Mouse (Mus musculus): ENCODE results near the gene Rabif.

Rabif gene

DNA sequence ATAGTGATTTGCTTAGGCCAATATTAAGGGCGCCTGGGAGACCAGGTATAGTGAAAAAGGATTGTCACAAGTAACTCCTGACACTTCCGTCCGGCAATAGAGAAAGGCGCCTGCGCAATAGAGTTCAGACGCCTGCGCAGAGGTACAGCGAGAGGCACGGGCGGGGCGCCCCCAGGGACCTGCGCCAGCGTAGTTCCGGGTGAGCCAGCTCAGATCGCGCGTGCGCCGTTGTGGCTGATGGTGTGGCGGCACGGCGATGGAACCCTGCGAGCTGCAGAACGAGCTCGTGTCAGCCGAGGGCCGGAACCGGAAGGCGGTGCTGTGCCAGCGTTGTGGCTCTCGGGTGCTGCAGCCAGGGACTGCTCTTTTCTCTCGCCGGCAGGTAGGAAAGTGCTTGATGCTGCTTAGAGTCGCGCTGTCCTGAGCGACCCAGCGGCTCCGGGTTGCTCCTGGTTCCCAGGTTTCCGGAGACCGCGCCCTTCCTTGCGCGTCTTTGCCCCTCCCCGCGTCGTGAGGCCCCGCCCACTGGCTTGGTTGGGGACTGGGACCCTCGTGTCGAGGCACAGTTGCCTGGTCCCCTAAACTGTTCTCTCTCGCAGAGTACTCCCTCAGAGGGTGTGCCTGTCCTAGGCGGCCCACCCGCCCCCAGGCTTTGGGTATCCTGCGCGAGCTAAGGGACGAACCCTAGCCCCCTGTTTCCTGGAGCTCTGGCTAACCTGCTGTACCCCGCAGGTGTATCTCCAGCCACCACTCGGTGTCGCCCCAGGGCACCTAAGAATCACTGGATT is at the start of gene Rabif:
Gene Rabif, plus strand, starts transcription at position 221 of the 788 bp plus-strand sequence.
- POLR2A ChIA-PET = interaction anchor here (0.6 to 7.2 kb wide), 84 partner anchors 7 to 827 kb away, joined by 3 to 96 read pairs (median 4); partner anchors contain the start of genes Cyb5r1 (in 2 of the 4), Kdm5b (in 2 of the 4), Klhl12 (in 2 of the 4) and Adipor1 (in 1 of the 4)

DNA sequence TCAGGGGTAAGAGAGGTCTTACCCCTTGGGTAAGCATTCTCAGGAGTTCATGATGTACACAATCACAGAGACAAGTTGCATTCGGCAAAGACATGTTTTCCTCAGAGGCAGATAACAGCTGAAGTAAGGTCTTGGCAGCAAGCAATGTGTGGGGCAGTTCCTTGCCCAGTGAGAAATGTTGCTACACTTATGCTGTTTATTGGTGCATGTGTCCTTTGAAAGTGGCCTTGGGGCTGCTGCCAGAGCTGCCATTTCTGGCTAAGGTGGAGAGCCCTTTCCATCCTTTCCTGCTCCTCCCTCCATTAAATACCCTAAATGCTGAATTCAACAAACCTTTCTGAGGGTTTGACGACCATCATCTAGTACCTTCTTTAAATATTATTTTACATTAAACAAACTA is 49.0 kb upstream of the Rabif start:
- ChIA-PET POLR2A (interaction anchor here in 1 of 4 experiments (0.9 to 1.7 kb wide), 2 partner anchors 10 to 25 kb away, joined by 3 to 10 read pairs; partner anchors contain the start of gene Klhl12), CTCF (no interaction called here)

More for the DNA sequence above, at the start of gene Rabif:
- CTCF ChIA-PET = interaction anchor here (0.5 to 1.6 kb wide), 26 partner anchors 11 to 504 kb away, joined by 3 to 20 read pairs (median 4); partner anchors contain the start of gene Ppp1r12b (in 1 of the 4)

DNA sequence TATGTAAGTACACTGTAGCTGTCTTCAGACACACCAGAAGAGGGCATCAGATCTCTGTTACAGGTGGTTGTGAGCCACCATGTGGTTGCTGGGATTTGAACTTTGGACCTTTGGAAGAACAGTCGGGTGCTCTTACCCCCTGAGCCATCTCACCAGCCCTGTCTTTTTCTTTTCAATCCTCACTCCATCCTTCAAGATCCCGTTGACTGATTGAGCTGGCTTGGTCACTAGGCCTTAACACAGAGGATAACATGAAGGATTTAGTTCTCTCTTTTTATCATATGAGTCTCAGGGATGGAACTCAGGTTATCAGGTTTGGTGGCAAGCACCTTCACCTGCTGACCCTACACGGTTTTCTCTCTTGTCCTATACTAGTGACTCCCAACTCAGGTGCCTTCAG is 45.9 kb upstream of the Rabif start:
- ChIA-PET POLR2A (interaction anchor here (0.5 to 1.3 kb wide), 10 partner anchors 9 to 856 kb away, joined by 3 read pairs; no protein-coding TSS in a partner anchor), CTCF (interaction anchor here in 3 of 4 experiments (0.6 to 1.2 kb wide), 5 partner anchors 9 to 810 kb away, joined by 3 to 7 read pairs (median 4); partner anchors contain the start of gene Elf3 (in 1 of the 3))

DNA sequence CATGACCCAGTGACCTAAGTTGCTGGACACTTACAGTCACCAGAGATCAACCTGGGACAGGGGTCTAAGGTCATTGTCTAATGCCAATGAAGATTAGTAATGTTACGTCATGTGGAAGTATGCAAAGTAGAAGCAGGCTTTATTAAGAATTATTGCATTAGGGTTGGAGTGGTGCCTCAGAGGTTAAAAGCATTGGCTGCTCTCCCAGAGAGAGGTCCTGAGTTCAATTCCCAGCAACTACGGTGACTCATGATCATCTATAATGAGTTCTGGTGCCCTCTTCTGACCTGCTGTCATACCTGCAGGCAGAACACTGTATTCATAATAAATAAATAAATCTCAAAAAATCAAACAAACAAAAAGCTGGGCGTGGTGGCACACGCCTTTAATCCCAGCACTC is 44.2 kb upstream of the Rabif start:
- POLR2A ChIA-PET = interaction anchor here in 1 of 4 experiments (1.7 to 3.1 kb wide), 3 partner anchors 12 to 42 kb away, joined by 9 to 13 read pairs (median 9); partner anchors contain the start of gene Adipor1
- CTCF ChIA-PET = interaction anchor here in 2 of 4 experiments (0.6 to 1.9 kb wide), 3 partner anchors 10 to 116 kb away, joined by 3 to 6 read pairs (median 3); no protein-coding TSS in a partner anchor

GRCm38 (mm10) chr1:134450986-134451385 is 43.5 kb upstream of the Rabif start:
- CTCF ChIA-PET = interaction anchor here (0.5 to 1.9 kb wide), 22 partner anchors 11 to 933 kb away, joined by 3 to 7 read pairs (median 3); partner anchors contain the start of genes Adipor1 (in 1 of the 4) and Cyb5r1 (in 1 of the 4)
- POLR2A ChIA-PET = interaction anchor here in 3 of 4 experiments (0.6 to 3.1 kb wide), 20 partner anchors 9 to 486 kb away, joined by 3 to 13 read pairs (median 4); partner anchors contain the start of genes Adipor1 (in 1 of the 3), Btg2 (in 1 of the 3) and Rabif (in 1 of the 3)

DNA sequence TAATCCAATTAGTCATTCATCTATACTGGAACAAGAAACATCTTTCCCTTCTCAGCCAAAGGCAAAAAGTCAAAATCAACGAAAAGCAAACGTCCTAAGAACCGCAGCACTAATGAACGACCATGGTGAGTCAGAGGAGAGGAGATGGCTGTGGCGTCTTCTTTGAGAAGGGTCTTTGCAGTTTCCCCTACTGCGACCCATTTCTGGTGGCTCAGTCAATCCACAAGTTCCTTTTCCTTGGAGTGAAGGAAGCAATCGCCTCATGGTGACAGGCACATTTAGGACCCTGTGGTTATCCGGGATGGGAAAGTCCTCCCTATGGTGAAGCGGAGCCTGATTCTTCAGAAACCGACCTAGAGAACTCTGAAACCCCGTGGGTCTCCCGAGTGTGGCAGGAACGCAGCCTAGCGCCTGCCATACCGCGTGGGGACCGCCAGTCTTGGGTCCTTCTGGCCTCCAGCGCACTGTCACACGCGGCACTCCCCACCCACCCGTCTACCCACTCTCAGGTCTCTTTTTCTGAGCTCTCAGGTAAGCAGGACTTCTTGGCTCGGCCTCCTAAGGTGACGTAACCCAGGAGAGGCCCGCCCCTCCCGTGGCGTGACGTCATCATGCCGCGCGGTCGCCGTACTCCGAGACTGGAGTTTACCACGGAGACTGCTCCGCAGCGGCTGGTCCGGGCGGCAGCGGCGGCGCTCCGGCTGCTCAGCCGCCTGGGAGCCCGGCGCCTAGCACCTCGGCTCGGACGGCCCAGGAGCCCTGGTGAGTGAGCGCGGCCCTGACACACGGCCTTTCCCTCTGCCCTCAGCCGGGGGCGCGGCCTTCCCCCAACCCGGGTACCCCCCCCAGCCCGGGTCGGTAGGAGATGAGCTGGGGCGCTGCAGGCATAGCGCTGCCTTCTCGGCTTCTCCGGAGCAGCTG is 39.3 kb upstream of the Rabif start, which contains the start of gene Klhl12:
Gene Klhl12, plus strand, starts transcription at position 628 of the 921 bp plus-strand sequence.
- ChIA-PET CTCF (interaction anchor here (0.6 to 1.4 kb wide), 11 partner anchors 18 to 1332 kb away, joined by 3 to 10 read pairs (median 3); no protein-coding TSS in a partner anchor), POLR2A (interaction anchor here (0.6 to 4.3 kb wide), 102 partner anchors 8 to 1311 kb away, joined by 3 to 52 read pairs (median 4); partner anchors contain the start of genes Adipor1 (in 3 of the 4), Cyb5r1 (in 3 of the 4), Rabif (in 3 of the 4) and Btg2 (in 1 of the 4))

- ChIA-PET CTCF (interaction anchor here in 2 of 4 experiments (0.6 to 1.1 kb wide), 5 partner anchors 21 to 1303 kb away, joined by 3 to 13 read pairs (median 3); no protein-coding TSS in a partner anchor), POLR2A (interaction anchor here (0.6 to 4.3 kb wide), 78 partner anchors 8 to 844 kb away, joined by 3 to 52 read pairs (median 5); partner anchors contain the start of genes Adipor1 (in 3 of the 4), Cyb5r1 (in 3 of the 4), Rabif (in 3 of the 4) and Btg2 (in 1 of the 4))
Observed at GRCm38 (mm10) chr1:134456060-134456459, 38.4 kb upstream of the Rabif start.

DNA sequence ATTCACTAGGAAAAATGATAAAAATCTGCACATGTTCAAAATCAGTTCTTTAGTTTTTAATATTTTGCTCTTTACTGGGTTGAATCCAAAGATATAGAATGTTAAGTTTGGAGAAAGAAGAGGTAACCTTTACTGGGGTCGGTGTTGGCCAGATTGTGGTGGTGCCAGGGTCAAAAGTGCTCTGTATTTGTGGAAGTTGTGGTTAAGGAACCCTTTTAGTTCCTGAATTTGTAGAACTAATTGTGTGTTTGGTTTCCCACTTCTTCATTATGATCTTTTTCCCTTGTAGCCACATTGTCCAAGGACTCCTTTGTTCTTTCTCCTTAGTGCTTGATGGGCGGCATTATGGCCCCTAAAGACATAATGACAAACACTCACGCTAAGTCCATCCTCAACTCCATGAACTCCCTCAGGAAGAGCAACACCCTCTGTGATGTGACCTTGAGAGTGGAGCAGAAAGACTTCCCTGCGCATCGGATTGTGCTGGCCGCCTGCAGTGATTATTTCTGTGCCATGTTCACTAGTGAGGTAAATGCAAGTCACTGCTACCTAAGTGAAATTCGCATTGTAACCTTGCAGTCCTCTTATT is 36.2 kb upstream of the Rabif start:
- POLR2A ChIA-PET = interaction anchor here in 2 of 4 experiments (1.0 to 4.3 kb wide), 5 partner anchors 11 to 649 kb away, joined by 3 to 52 read pairs (median 4); partner anchors contain the start of gene Rabif (in 2 of the 2)
- CTCF ChIA-PET = no interaction called here

DNA sequence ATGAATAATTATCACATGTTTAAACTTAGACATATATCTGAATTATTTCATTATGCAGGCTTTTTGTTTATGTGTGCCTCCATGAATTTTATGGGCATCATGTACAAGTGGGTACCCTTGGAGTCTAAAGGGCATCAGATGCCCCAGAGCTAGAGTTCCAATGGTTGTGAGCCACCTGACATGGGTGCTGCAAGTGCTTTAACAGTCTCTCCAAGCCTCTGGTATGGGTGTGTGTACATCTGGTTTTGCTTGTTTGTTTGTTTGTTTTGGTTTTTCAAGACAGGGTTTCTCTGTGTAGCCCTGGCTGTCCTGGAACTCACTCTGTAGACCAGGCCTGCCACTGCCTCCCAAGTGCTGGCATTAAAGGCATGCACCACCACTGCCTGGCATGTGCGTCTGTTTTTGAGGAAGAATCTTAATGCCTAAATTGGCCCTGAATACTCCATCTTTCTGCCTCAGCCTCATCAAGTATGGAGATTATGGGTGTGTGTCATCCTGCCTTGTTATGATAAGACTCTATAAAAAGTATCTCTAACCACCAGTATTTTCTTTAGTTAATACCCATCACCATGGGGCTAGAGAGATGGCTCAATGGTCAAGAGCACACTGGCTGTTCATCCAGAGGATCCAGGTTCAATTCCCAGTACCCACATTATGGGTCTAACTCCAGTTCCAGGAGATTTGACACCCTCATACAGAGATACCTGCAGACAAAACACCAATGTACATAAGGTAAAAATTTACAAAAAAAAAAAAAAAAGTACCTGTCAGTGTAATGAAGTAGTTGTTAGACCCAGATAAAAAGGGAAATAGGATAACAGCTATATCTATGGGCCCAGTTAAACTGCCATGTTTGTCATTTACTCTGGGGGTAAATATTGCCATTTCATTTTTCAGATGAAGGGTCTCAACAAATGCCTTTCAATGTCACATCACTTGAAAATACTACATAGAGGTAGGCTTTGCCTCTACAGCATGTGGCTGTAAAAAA is 33.9 kb upstream of the Rabif start:
- POLR2A ChIA-PET = no interaction called here

DNA sequence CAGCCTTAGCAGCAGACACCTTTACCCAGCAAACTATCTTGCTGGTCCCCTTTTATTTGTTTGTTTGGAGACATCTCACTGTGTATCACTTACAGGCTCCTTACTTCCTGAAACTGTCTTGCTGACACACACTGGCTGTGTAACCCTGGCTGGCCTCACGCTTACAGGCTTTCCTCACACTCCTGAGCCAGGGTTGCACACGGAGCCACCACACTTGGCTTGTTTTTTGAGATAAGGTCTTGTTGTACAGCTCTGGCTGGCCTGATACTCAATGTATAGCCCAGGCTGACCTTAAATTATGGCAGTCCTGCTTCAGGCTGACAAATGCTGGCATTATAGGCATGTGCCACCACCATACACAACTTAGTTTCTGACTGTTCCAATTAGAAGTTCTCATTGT is 9.8 kb upstream of the Rabif start:
- ChIA-PET CTCF (no interaction called here), POLR2A (interaction anchor here in 1 of 4 experiments (0.8 kb wide), 1 partner anchor 48 kb away, joined by 3 read pairs; no protein-coding TSS in a partner anchor)

More for the DNA sequence above, 33.9 kb upstream of the Rabif start:
- CTCF ChIA-PET = interaction anchor here in 2 of 4 experiments (0.6 to 0.7 kb wide), 5 partner anchors 58 to 247 kb away, joined by 3 to 7 read pairs (median 5); partner anchors contain the start of gene Tmem183a (in 1 of the 2)

GRCm38 (mm10) chr1:134490903-134491801 is 3.3 kb upstream of the Rabif start:
- ChIA-PET POLR2A (interaction anchor here (0.6 to 7.2 kb wide), 54 partner anchors 10 to 1019 kb away, joined by 3 to 96 read pairs (median 4); partner anchors contain the start of genes Klhl12 (in 3 of the 4), Adipor1 (in 1 of the 4), Cyb5r1 (in 1 of the 4) and Kdm5b (in 1 of the 4)), CTCF (interaction anchor here in 3 of 4 experiments (0.6 to 1.1 kb wide), 3 partner anchors 28 to 75 kb away, joined by 3 to 4 read pairs (median 3); partner anchors contain the start of gene Kdm5b (in 1 of the 3))

- POLR2A ChIA-PET = interaction anchor here (0.6 to 7.2 kb wide), 56 partner anchors 9 to 1018 kb away, joined by 3 to 96 read pairs (median 5); partner anchors contain the start of genes Cyb5r1 (in 2 of the 4) and Klhl12 (in 2 of the 4)
- CTCF ChIA-PET = interaction anchor here in 2 of 4 experiments (1.1 to 1.6 kb wide), 2 partner anchors 26 to 41 kb away, joined by 4 to 6 read pairs; no protein-coding TSS in a partner anchor
Observed at GRCm38 (mm10) chr1:134492276-134492675, 2.2 kb upstream of the Rabif start.

DNA sequence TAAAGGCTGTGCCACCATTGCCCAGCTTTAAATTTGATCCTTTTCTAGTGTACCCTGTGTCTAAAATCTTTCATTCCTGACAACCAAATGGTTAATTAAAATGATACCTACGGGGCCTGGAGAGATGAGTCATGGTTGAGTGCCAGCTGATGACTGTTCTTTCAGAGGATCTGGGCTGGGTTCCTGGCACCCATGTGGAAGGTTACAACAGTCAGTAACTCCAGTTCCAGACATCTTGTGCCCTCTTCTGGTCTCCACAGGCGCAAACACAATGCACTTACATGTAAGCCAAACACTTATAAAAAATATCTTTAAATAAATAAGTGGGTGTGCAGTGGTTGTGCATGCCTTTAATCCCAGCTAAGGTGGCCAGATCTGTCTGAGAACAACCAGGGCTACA is 952 bp upstream of the Rabif start:
- POLR2A ChIA-PET = interaction anchor here in 3 of 4 experiments (0.6 to 7.2 kb wide), 25 partner anchors 8 to 406 kb away, joined by 3 to 96 read pairs (median 9); partner anchors contain the start of genes Cyb5r1 (in 2 of the 3) and Klhl12 (in 2 of the 3)
- CTCF ChIA-PET = interaction anchor here in 1 of 4 experiments (1.6 kb wide), 1 partner anchor 42 kb away, joined by 6 read pairs; no protein-coding TSS in a partner anchor

GRCm38 (mm10) chr1:134493956-134494355 is 492 bp upstream of the Rabif start:
- CTCF ChIA-PET = interaction anchor here in 3 of 4 experiments (0.5 to 1.6 kb wide), 11 partner anchors 19 to 361 kb away, joined by 3 to 20 read pairs (median 4); no protein-coding TSS in a partner anchor
- POLR2A ChIA-PET = interaction anchor here (0.6 to 7.2 kb wide), 65 partner anchors 8 to 826 kb away, joined by 3 to 96 read pairs (median 4); partner anchors contain the start of genes Cyb5r1 (in 2 of the 4), Kdm5b (in 2 of the 4), Klhl12 (in 2 of the 4) and Adipor1 (in 1 of the 4)
